Mouse (Mus musculus) lung, postnatal 0 days (tissue): ENCODE data around the gene Bcdin3d.

Experiments
- CTCF ChIP-seq: IDR thresholded peaks from 2 replicates; pipeline ENCODE4 v1.5.1; 2016; ENCODE audit warnings: antibody characterized with exemption, mild to moderate bottlenecking
- EP300 ChIP-seq: IDR thresholded peaks from 2 replicates; pipeline ENCODE4 v1.6.1; 2016; ENCODE audit warnings: antibody characterized with exemption, mild to moderate bottlenecking, control low read depth

- TF ChIP-seq CTCF, result no peak
- no peak for TF ChIP-seq EP300
Observed at GRCm38 (mm10) chr15:99471677-99472063, 2.9 kb downstream of the Bcdin3d start.
